Mouse (Mus musculus) thymus, adult 2 months (tissue): Measurements from ENCODE around the gene Slc13a5.

Source experiments
- CTCF ChIP-seq: fragments of 200-500 bp; IDR thresholded peaks from 2 replicates; pipeline ENCODE4 v1.5.1; 2012; ENCODE audit warnings: mild to moderate bottlenecking, control low read depth, low read length, moderate library complexity, borderline replicate concordance; ENCODE audit not compliant: control insufficient read depth, poor library complexity, insufficient read depth; ENCODE audit errors: extremely low read depth
- POLR2A ChIP-seq: fragments of 200-500 bp; IDR thresholded peaks from 2 replicates; pipeline ENCODE4 v1.6.1; 2012; ENCODE audit warnings: mild to moderate bottlenecking, low read length, control low read depth, moderate library complexity; ENCODE audit not compliant: control insufficient read depth, poor library complexity, insufficient read depth; ENCODE audit errors: extremely low read depth

DNA sequence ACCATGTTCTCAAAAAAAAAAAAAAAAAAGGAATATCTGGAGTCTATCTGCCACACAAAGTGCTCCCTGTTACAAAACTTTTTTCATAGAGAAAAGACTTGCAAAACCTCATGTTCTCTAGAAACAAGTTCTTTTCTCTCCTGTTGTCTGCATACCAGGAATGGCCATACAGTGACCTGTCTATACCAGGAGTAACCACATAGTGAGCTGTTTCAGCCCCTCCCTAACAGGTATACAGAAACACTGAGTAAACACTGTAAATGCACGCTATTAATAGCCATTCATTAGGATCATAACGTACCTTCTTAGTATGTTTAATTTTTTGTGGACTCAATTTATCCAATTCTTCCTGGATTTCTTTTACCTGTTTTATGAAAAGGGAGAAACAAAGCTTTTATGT lies 72.8 kb downstream of the Slc13a5 start:
- TF ChIP-seq POLR2A (no peak), CTCF (no peak)
